Mouse (Mus musculus) embryo, embryonic 11 days (tissue): ENCODE data around the gene Mydgf.

Experiments used
- DNase-seq: peaks from one replicate; pipeline ENCODE4 v3.0.0-alpha.2; 2015

Gene Mydgf

GRCm38 (mm10) chr17:56185281-56186141 is 1.8 kb upstream of the Mydgf start:
- DNase-seq, result peak; percentile 60

GRCm38 (mm10) chr17:56182975-56183657 is 604 bp downstream of the Mydgf start:
- peak; percentile 14 for DNase-seq

- no peak for DNase-seq
These were observed 8.3 kb downstream of the Mydgf start for GRCm38 (mm10) chr17:56175416-56175815.

- peak; percentile 7 for DNase-seq
These were observed 10.2 kb downstream of the Mydgf start for GRCm38 (mm10) chr17:56173401-56174046.

GRCm38 (mm10) chr17:56171881-56172280 is 11.8 kb downstream of the Mydgf start:
- DNase-seq, result no peak

GRCm38 (mm10) chr17:56171456-56171855 is 12.3 kb downstream of the Mydgf start:
- DNase-seq, result no peak

GRCm38 (mm10) chr17:56170636-56171035 is 13.1 kb downstream of the Mydgf start:
- DNase-seq, result peak; percentile 53

GRCm38 (mm10) chr17:56169830-56170229 is 13.9 kb downstream of the Mydgf start:
- DNase-seq, result no peak

- no peak for DNase-seq
These were observed 18.0 kb downstream of the Mydgf start for GRCm38 (mm10) chr17:56165671-56166070.

- DNase-seq, result no peak
These were observed 19.2 kb downstream of the Mydgf start for GRCm38 (mm10) chr17:56164510-56164909.

- DNase-seq, result no peak
These were observed 20.1 kb downstream of the Mydgf start for GRCm38 (mm10) chr17:56163523-56164102.

GRCm38 (mm10) chr17:56162231-56162774 is 21.4 kb downstream of the Mydgf start, which contains the start of gene Tnfaip8l1:
Gene Tnfaip8l1, plus strand, starts transcription at chr17:56162477.
- peak; percentile 95 for DNase-seq

- peak; percentile 85 for DNase-seq
These were observed 24.0 kb downstream of the Mydgf start for GRCm38 (mm10) chr17:56159729-56160128.

GRCm38 (mm10) chr17:56153643-56154042 is 30.1 kb downstream of the Mydgf start:
- DNase-seq, result peak; percentile 76

GRCm38 (mm10) chr17:56149897-56150296 is 33.8 kb downstream of the Mydgf start:
- no peak for DNase-seq

GRCm38 (mm10) chr17:56148790-56149618 is 34.7 kb downstream of the Mydgf start:
- no peak for DNase-seq

- DNase-seq, result no peak
These were observed 35.4 kb downstream of the Mydgf start for GRCm38 (mm10) chr17:56148280-56148679.

- DNase-seq, result no peak
These were observed 36.3 kb downstream of the Mydgf start for GRCm38 (mm10) chr17:56147420-56147819.

GRCm38 (mm10) chr17:56146131-56146530 is 37.6 kb downstream of the Mydgf start:
- DNase-seq, result no peak

GRCm38 (mm10) chr17:56144546-56144945 is 39.2 kb downstream of the Mydgf start:
- no peak for DNase-seq

- DNase-seq, result peak; percentile 76
These were observed 41.8 kb downstream of the Mydgf start for GRCm38 (mm10) chr17:56141702-56142605.
